Mouse (Mus musculus): ENCODE measurements around the gene Wwc1.
"Not testable (repeated sequence)": the region's sequence is repeated elsewhere in the genome, so short reads cannot be mapped to it uniquely, and the experiment has no call there.

The Wwc1 gene

GRCm38 (mm10) chr11:35877651-35878558, 102.4 kb downstream of the Wwc1 start:
- no peak for DNase-seq (ENCODE audit: low spot score)

GRCm38 (mm10) chr11:35873624-35874244, 106.6 kb downstream of the Wwc1 start:
- DNase-seq (ENCODE audit: low spot score), result no peak

- no peak for DNase-seq (ENCODE audit: low spot score)
Measured at GRCm38 (mm10) chr11:35870961-35871360, 109.4 kb downstream of the Wwc1 start.

GRCm38 (mm10) chr11:35866140-35866539, 114.2 kb downstream of the Wwc1 start:
- no peak for DNase-seq (ENCODE audit: low spot score)

- DNase-seq (ENCODE audit: low spot score), result no peak
Measured at GRCm38 (mm10) chr11:35864981-35865604, 115.2 kb downstream of the Wwc1 start.

- DNase-seq (ENCODE audit: low spot score), result no peak
Measured at GRCm38 (mm10) chr11:35863653-35864052, 116.7 kb downstream of the Wwc1 start.

- no peak for DNase-seq (ENCODE audit: low spot score)
Measured at GRCm38 (mm10) chr11:35857395-35858067, 122.8 kb downstream of the Wwc1 start.

GRCm38 (mm10) chr11:35856359-35857040, 123.8 kb downstream of the Wwc1 start:
- no peak for DNase-seq (ENCODE audit: low spot score)

- no peak for DNase-seq (ENCODE audit: low spot score)
Measured at GRCm38 (mm10) chr11:35855567-35855966, 124.8 kb downstream of the Wwc1 start.

GRCm38 (mm10) chr11:35854941-35855340, 125.4 kb downstream of the Wwc1 start:
- DNase-seq (ENCODE audit: low spot score), result no peak

- no peak for DNase-seq (ENCODE audit: low spot score)
Measured at GRCm38 (mm10) chr11:35853651-35854050, 126.7 kb downstream of the Wwc1 start.

- DNase-seq (ENCODE audit: low spot score), result no peak
Measured at GRCm38 (mm10) chr11:35852731-35853130, 127.6 kb downstream of the Wwc1 start.

- no peak for DNase-seq (ENCODE audit: low spot score)
Measured at GRCm38 (mm10) chr11:35844299-35844698, 136.0 kb downstream of the Wwc1 start.

- DNase-seq (ENCODE audit: low spot score), result not testable (repeated sequence)
Measured at GRCm38 (mm10) chr11:35842560-35842959, 137.8 kb downstream of the Wwc1 start.

- DNase-seq (ENCODE audit: low spot score), result no peak
Measured at GRCm38 (mm10) chr11:35841738-35842325, 138.5 kb downstream of the Wwc1 start.

GRCm38 (mm10) chr11:35840806-35841205, 139.5 kb downstream of the Wwc1 start:
- DNase-seq (ENCODE audit: low spot score), result not testable (repeated sequence)

GRCm38 (mm10) chr11:35840282-35840681, 140.0 kb downstream of the Wwc1 start:
- no peak for DNase-seq (ENCODE audit: low spot score)

GRCm38 (mm10) chr11:35838345-35839338, 141.7 kb downstream of the Wwc1 start:
- peak; percentile 90 for DNase-seq (ENCODE audit: low spot score)

- DNase-seq (ENCODE audit: low spot score), result no peak
Measured at GRCm38 (mm10) chr11:35837156-35838126, 142.9 kb downstream of the Wwc1 start.

Measured in testis, postnatal 14 days (tissue).